Comparison of ENCODE assay signal across 9 mouse cellular contexts in genomic region chr7:37775502-37775901, GRCm38 (mm10). TPM values are rescaled to one million over a fixed set of nuclear protein-coding genes. Genes with fewer than 3 reads are reported as not detected.
DNase-seq lines count a peak whose midpoint lies in the region; ATAC-seq lines count a peak whose summit lies in the region.
"Had no signal": no experiment of that assay in that cellular context is flagged by ENCODE, and none has a peak within 500 bp of the region (broad histone marks: within the 10 kb centered on the region; RNA-seq: fewer than 3 reads in every experiment).

No protein-coding gene starts in this region.

- H3K27ac ChIP-seq in intestine, embryonic 14.5 days (ENCODE audit: low read depth), result no peak overlapping the region
- H3K27ac ChIP-seq in intestine, embryonic 16.5 days (ENCODE audit: low read length), result no peak overlapping the region
- H3K27ac ChIP-seq in neural tube, embryonic 11.5 days (ENCODE audit: low read depth, low read length), result no peak overlapping the region
- H3K27ac ChIP-seq: heart, embryonic 13.5 days had no signal

- no peak overlapping the region for H3K4me2 ChIP-seq in intestine, embryonic 14.5 days (ENCODE audit: low read length)
- H3K4me2 ChIP-seq in intestine, embryonic 16.5 days (ENCODE audit: low read depth, low read length), result no peak overlapping the region
- no peak overlapping the region for H3K4me2 ChIP-seq in neural tube, embryonic 11.5 days (ENCODE audit: low read depth)
- H3K4me2 ChIP-seq: heart, embryonic 13.5 days had no signal

- peaks cover 11% of the 10 kb centered on the region for H3K4me1 ChIP-seq in intestine, embryonic 14.5 days (replicated peaks; ENCODE audit: control insufficient read depth, insufficient read depth, low read length)
- peaks cover 4% of the 10 kb centered on the region; the same call in 1 of the 2 replicates for H3K4me1 ChIP-seq in intestine, embryonic 16.5 days (ENCODE audit: control insufficient read depth, insufficient read depth, low read length)
- H3K4me1 ChIP-seq in neural tube, embryonic 11.5 days (ENCODE audit: control insufficient read depth, insufficient read depth, low read length), result peaks cover 3% of the 10 kb centered on the region; the same call in 1 of the 2 replicates

- H3K36me3 ChIP-seq in intestine, embryonic 14.5 days (ENCODE audit: control insufficient read depth, insufficient read depth, low read length), result no peaks in the 10 kb centered on the region
- H3K36me3 ChIP-seq in intestine, embryonic 16.5 days (ENCODE audit: control insufficient read depth, insufficient read depth, low read length), result no peaks in the 10 kb centered on the region
- H3K36me3 ChIP-seq in neural tube, embryonic 11.5 days (ENCODE audit: control insufficient read depth, insufficient read depth, low read length), result no peaks in the 10 kb centered on the region
- H3K36me3 ChIP-seq: heart, embryonic 13.5 days had no signal

- peaks cover 55% of the 10 kb centered on the region for H3K27me3 ChIP-seq in intestine, embryonic 14.5 days (replicated peaks; ENCODE audit: control insufficient read depth, insufficient read depth, low read length)
- peaks cover 37% of the 10 kb centered on the region for H3K27me3 ChIP-seq in intestine, embryonic 16.5 days (replicated peaks; ENCODE audit: control insufficient read depth, insufficient read depth, low read length)
- H3K27me3 ChIP-seq in neural tube, embryonic 11.5 days (ENCODE audit: control insufficient read depth, insufficient read depth, low read length), result peaks cover 6% of the 10 kb centered on the region; the same call in 1 of the 2 replicates

- no peak overlapping the region for H3K4me3 ChIP-seq in intestine, embryonic 14.5 days (ENCODE audit: low read depth, low read length)
- H3K4me3 ChIP-seq in intestine, embryonic 16.5 days (ENCODE audit: low read length), result no peak overlapping the region
- H3K4me3 ChIP-seq in neural tube, embryonic 11.5 days (ENCODE audit: low read depth, low read length), result no peak overlapping the region
- H3K4me3 ChIP-seq: heart, embryonic 13.5 days had no signal

- DNase-seq in intestine, embryonic 14.5 days (ENCODE audit: low spot score), result peak; percentile 84
- peak; percentile 24 for DNase-seq in NIH3T3 (ENCODE audit: low read depth)
- DNase-seq in cerebellum, adult 11 months, result peak; percentile 83
- peak; percentile 35 for DNase-seq in gastrocnemius, adult 18-20 months (ENCODE audit: low spot score)
- DNase-seq in left cerebral cortex, postnatal 25 days (ENCODE audit: low spot score in 2 of 2), result peak; percentile 33 to 39
- peak; percentile 74 for DNase-seq in neural tube, embryonic 11.5 days (ENCODE audit: low spot score)
- DNase-seq in urinary bladder, postnatal 25 days (ENCODE audit: low spot score), result peak; percentile 71

- WGBS in intestine, embryonic 14.5 days, result 4% methylated on average over 15 of the region's 15 CpGs
- WGBS in intestine, embryonic 16.5 days, result 4% methylated on average over 15 of the region's 15 CpGs
- WGBS in neural tube, embryonic 11.5 days, result 1% methylated on average over 15 of the region's 15 CpGs

- H3K9me3 ChIP-seq in intestine, embryonic 14.5 days (ENCODE audit: control insufficient read depth, low read length), result no peaks in the 10 kb centered on the region
- H3K9me3 ChIP-seq in intestine, embryonic 16.5 days (ENCODE audit: control insufficient read depth, low read length), result no peaks in the 10 kb centered on the region
- H3K9me3 ChIP-seq in neural tube, embryonic 11.5 days (ENCODE audit: control insufficient read depth, low read length), result no peaks in the 10 kb centered on the region
- H3K9me3 ChIP-seq: heart, embryonic 13.5 days had no signal

- H3K9ac ChIP-seq in intestine, embryonic 14.5 days (ENCODE audit: low read length), result no peak overlapping the region
- no peak overlapping the region for H3K9ac ChIP-seq in intestine, embryonic 16.5 days (ENCODE audit: low read depth, low read length)
- no peak overlapping the region for H3K9ac ChIP-seq in neural tube, embryonic 11.5 days (ENCODE audit: low read length)
- H3K9ac ChIP-seq: heart, embryonic 13.5 days had no signal

- ATAC-seq in intestine, embryonic 14.5 days (replicated peaks; ENCODE audit: low FRiP score, low TSS enrichment, low read depth), result no peak
- no peak for ATAC-seq in intestine, embryonic 16.5 days
- ATAC-seq in neural tube, embryonic 11.5 days (ENCODE audit: insufficient read depth, low FRiP score, low TSS enrichment), result no peak

- intact Hi-C loops in left cerebral cortex, postnatal 25 days (cut with DNase I), result no loop called here

RNA-seq across cellular contexts. Expression of gene Zfp536, which starts 2.1 kb away (rescaled TPM):
- polyA plus RNA-seq in intestine, embryonic 14.5 days (2014; fragmentation: Nextera tagmentation; extraction: Ambion mirVana), result 11.5 and 14.4 TPM in 2 replicates
- 7.0 and 8.8 TPM in 2 replicates for polyA plus RNA-seq in intestine, embryonic 16.5 days (2015; fragmentation: Nextera tagmentation; extraction: Ambion mirVana)
- total RNA-seq in gastrocnemius, adult 18-20 months (2021), result 1 to 10 TPM in 1 of 2 experiments, under 1 TPM in 1; 0.98 to 1.2 TPM
- 10 to 100 TPM; 32.0 to 38.0 TPM for total RNA-seq in left cerebral cortex, postnatal 25 days (2021)
- polyA plus RNA-seq in neural tube, embryonic 11.5 days (2014; fragmentation: Nextera tagmentation; extraction: Ambion mirVana), result 23.6 and 24.3 TPM in 2 replicates

Comparison
In these comparisons a context has a peak if more than half of its experiments do, and no peak if none do; other contexts are left out.
1. DNase-seq: peak in every context shown above with its lines; median percentile 84 in intestine, embryonic 14.5 days; 83 in cerebellum, adult 11 months; 74 in neural tube, embryonic 11.5 days; 71 in urinary bladder, postnatal 25 days; 36 in left cerebral cortex, postnatal 25 days; 35 in gastrocnemius, adult 18-20 months; 24 in NIH3T3.